Mouse (Mus musculus) left cerebral cortex, adult 2 months (tissue): Measurements from ENCODE around the gene Bnip2. TPM values are rescaled to one million over a fixed set of nuclear protein-coding genes. Genes with fewer than 3 reads are reported as not detected.
A peak's percentile ranks its signal among the peaks of the same experiment; 100 is the strongest.

Source experiments
- DNase-seq, 2 experiments: peaks; one replicate each; pipeline ENCODE4 v3.0.0; 2021 to 2022; ENCODE audit warnings: low spot score in 2 of 2, mixed read lengths in 1 of 2; ENCODE audit errors: extremely low spot score in 1 of 2
- H3K27ac ChIP-seq: fragments of 200-600 bp; 2 replicates; pipeline ENCODE4 v1.8.1; 2022
- H3K4me3 ChIP-seq: fragments of 200-600 bp; 2 replicates; pipeline ENCODE4 v1.8.1; 2022
- CTCF ChIP-seq: fragments of 200-600 bp; IDR thresholded peaks from 2 replicates; pipeline ENCODE4 v1.8.1; 2022; ENCODE audit warnings: antibody characterized with exemption, mild to moderate bottlenecking, moderate library complexity
- intact Hi-C: fragments of 180-260 bp; cut with DNase I; formaldehyde crosslinking; loops from one replicate; pipeline ENCODE4 v1.15.1; 2025
- long read RNA-seq, 2 experiments: library from polyadenylated mRNA; stranded (forward); transcript quantifications; one replicate each; pipeline ENCODE4 v2.0.0; 2021; ENCODE audit warnings: borderline mapping rate in 2 of 2
- total RNA-seq, 2 experiments: library from RNA; stranded (reverse); gene quantifications; 2 replicates each; pipeline ENCODE4 v1.2.3; 2021

Gene Bnip2
- 10 to 100 TPM; 42.9 to 43.2 TPM for total RNA-seq
- long read RNA-seq, experiment 1, transcript Bnip2-201 (11 exons, 2,464 nt): major isoform, 12 of 31 reads
- long read RNA-seq, experiment 1, transcript Bnip2-202 (10 exons, 2,328 nt): minor isoform, 8 of 31 reads
- long read RNA-seq, experiment 1, partial matches to known transcripts: 0 of 31 reads
- long read RNA-seq, experiment 1, other reads (novel, unspliced or antisense): 11 of 31 reads
- long read RNA-seq, experiment 2, transcript Bnip2-202 (10 exons, 2,328 nt): minor isoform, 7 of 32 reads
- long read RNA-seq, experiment 2, transcript Bnip2-201 (11 exons, 2,464 nt): major isoform, 12 of 32 reads
- long read RNA-seq, experiment 2, partial matches to known transcripts: 4 of 32 reads
- long read RNA-seq, experiment 2, other reads (novel, unspliced or antisense): 9 of 32 reads

- intact Hi-C loops: loop anchor here (10.0 kb wide), 1 partner anchor 215 kb away; no protein-coding TSS in a partner anchor
- peak within 1 kb of the TSS; percentile 95 for H3K27ac ChIP-seq
Observed at GRCm38 (mm10) chr9:69989303-69990121, at the start of gene Bnip2. Bnip2 (plus strand) TSS chr9:69989466.

DNA sequence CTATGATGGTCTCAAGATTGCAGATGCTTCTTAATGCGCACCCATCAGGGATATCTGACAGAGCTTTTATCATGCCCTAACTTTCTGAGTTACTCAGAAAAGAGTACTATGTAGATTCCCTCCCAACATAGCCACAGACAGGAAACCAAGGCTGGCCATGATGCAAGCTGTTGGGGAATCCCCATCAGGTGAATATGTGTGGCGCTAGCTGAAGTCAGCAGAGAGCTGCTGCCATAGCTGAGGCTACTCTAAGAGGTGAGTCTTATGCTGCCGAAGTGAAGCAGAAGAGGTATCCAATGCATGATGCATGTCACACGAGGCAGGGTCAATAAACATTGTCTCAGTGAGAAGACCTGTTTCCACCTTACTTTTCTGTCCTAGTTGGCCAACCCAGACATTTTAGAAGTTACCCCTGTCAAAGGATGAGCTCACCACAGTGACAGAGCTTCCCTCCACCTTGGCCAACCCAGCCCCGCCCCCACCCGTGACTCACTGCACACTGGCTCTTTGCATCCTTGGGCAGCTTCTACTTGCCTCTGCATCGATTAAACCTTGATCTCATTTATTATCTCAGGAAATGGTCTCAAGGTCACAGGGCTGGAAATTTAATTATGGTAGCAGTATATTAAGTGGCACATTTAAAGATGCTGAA lies 48.3 kb upstream of the Bnip2 start:
- Histone ChIP-seq H3K27ac (no peak overlapping the region), H3K4me3 (no peak overlapping the region)
- intact Hi-C loops: loop anchor here (10.0 kb wide), 1 partner anchor 296 kb away; no protein-coding TSS in a partner anchor
- TF ChIP-seq CTCF: no peak
- no peak for DNase-seq

More at GRCm38 (mm10) chr9:69989303-69990121, at the start of gene Bnip2:
- peak; percentile 94 to 95 for DNase-seq
- peak within 1 kb of the TSS; percentile 97 for H3K4me3 ChIP-seq
- peak; percentile 2; the same call in 1 of the 2 replicates for TF ChIP-seq CTCF

- no peak for DNase-seq
- intact Hi-C loops: loop anchor here (10.0 kb wide), 1 partner anchor 297 kb away; no protein-coding TSS in a partner anchor
- no peak for TF ChIP-seq CTCF
- no peak overlapping the region for H3K27ac ChIP-seq
- no peak overlapping the region for H3K4me3 ChIP-seq
Observed at GRCm38 (mm10) chr9:69941556-69941955, 47.7 kb upstream of the Bnip2 start.

DNA sequence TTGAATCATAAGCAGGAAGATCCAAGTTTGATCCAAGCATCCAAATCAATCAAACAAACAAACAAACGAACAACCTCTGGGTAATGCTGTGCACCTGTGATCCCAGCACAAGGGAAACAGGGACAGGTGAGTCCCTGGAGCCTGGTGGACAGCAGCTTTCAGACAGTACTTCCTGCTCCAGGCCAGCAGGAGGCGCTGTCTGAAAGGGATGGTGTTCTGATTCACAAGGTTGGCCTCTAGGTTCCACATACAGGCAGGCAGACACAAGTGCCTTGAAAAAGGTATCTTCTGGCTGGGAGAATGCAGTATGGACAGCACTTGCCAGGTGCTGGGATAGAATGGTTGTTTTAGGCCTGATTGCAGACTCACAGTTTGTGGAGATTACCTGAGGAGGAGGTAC lies 40.3 kb upstream of the Bnip2 start:
- TF ChIP-seq CTCF: peak; percentile 57
- no peak overlapping the region for H3K4me3 ChIP-seq
- no peak overlapping the region for H3K27ac ChIP-seq
- intact Hi-C loops: loop anchor here (10.0 kb wide), 1 partner anchor 304 kb away; no protein-coding TSS in a partner anchor
- no peak for DNase-seq

GRCm38 (mm10) chr9:69949641-69950040 lies 39.6 kb upstream of the Bnip2 start:
- TF ChIP-seq CTCF: no peak
- DNase-seq: no peak
- Histone ChIP-seq H3K4me3 (no peak overlapping the region), H3K27ac (no peak overlapping the region)
- intact Hi-C loops: loop anchor here (10.0 kb wide), 1 partner anchor 305 kb away; no protein-coding TSS in a partner anchor

DNA sequence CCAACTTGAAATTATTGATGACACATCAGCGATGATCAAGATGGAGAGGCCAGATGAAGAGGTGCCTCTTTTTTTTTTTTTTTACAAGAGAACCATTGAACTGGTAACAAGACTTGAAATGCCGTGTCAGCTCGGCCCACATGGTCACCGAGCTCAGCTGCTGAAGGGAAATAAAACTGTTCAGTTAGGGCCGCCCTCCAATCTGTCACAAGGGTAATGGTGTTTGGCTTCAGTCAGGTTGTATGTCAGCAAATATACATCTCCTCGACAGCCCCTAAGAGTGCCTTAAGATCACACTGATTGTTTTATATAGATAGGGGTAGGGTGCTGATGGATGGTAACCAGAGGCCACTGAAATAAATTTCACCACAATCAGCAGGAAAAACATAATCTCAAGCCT lies 28.3 kb upstream of the Bnip2 start:
- no peak for TF ChIP-seq CTCF
- Histone ChIP-seq H3K27ac (no peak overlapping the region), H3K4me3 (no peak overlapping the region)
- DNase-seq: no peak
- intact Hi-C loops: no loop called here

GRCm38 (mm10) chr9:69964370-69964769 lies 24.9 kb upstream of the Bnip2 start:
- Histone ChIP-seq H3K27ac (no peak overlapping the region), H3K4me3 (no peak overlapping the region)
- DNase-seq: no peak
- intact Hi-C loops: no loop called here
- TF ChIP-seq CTCF: no peak

DNA sequence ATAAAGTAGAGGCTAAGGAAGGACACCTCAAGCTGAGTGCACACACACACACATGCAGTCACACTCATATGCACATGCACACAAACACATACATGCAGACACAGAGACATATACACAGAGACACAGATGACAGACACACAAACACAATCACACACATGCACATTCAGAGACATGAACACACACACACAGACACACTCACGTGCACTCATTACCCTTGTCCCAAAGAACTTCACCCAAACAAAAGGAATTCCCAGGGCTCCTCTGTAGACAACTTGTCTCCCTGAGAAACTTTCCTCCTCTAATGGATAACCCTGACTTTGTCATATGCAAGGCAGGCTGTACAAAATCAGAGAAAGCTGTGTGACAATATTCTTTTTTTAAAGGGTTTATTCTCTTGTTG lies 3.7 kb upstream of the Bnip2 start:
- intact Hi-C loops: loop anchor here (10.0 kb wide), 1 partner anchor 211 kb away; no protein-coding TSS in a partner anchor
- no peak for DNase-seq
- no peak overlapping the region for H3K4me3 ChIP-seq
- no peak for TF ChIP-seq CTCF
- no peak overlapping the region for H3K27ac ChIP-seq

DNA sequence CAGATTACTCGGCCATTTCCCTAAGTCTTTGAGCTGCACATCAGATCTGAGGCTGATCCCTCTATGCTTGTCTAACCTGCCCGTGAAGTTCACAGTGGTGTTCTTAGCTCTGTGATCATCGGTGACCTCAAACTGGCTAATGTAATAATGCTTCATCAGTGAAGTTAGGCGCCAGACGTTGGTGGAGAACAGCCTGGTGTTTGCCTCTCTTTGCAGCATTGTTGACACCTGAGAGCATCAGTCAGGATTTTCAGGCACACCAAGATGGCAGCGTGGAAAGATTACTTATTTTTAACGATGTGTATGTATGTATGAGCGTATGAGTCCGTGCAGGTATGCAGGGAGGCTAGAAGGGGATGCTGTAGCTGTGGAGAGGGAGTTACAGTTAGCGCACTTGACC lies 3.2 kb upstream of the Bnip2 start:
- no peak for DNase-seq
- no peak for TF ChIP-seq CTCF
- Histone ChIP-seq H3K4me3 (no peak overlapping the region), H3K27ac (no peak overlapping the region)
- intact Hi-C loops: loop anchor here (2.0 to 10.0 kb wide), 2 partner anchors 211 to 361 kb away; no protein-coding TSS in a partner anchor

DNA sequence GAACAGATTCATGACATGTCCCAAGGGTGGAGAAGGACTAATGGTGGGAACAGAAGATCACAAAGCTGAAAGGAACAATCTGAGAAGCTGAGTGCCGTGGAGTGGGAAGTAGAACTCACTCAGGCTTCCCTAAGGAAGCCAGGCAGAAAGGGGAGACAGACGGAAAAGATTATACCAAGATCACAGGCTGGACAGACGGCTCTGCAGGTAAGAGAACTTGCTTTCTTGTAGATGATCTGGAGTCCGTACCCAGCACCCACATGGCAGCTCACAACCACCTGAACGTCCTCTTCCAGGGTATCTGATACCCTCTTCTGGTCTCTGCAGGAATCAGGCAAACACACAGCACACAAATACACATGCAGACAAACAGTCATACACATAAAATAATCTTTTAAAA lies 2.7 kb upstream of the Bnip2 start:
- intact Hi-C loops: loop anchor here (2.0 to 10.0 kb wide), 2 partner anchors 212 to 362 kb away; no protein-coding TSS in a partner anchor
- TF ChIP-seq CTCF: no peak
- Histone ChIP-seq H3K27ac (no peak overlapping the region), H3K4me3 (no peak overlapping the region)
- no peak for DNase-seq

DNA sequence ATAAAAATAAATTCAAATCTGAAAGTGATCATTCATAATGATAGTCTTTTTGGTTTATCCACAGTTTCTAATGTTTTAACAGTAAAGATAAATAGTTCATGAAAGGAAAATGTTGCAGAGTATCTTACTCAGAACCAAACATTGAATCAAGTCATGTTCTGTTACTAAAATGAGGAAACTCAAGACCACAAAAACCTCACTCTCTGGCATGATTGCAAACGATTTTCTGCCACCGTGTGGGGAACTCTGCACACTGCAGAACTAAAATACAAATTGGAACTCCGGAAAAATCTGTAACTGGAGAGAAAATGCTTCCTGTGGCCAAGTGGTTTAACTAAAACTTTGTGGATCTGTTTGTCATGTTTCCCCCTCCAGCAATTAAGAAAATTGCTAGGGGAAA lies 1.7 kb upstream of the Bnip2 start:
- peak; percentile 87 for TF ChIP-seq CTCF
- intact Hi-C loops: loop anchor here (1.0 to 10.0 kb wide), 3 partner anchors 213 to 482 kb away; no protein-coding TSS in a partner anchor
- no peak overlapping the region for H3K27ac ChIP-seq
- peak; percentile 60 to 70 for DNase-seq
- H3K4me3 ChIP-seq: no peak overlapping the region
